Mouse (Mus musculus) bone marrow, adult 2 months (tissue): ENCODE data around the gene Relch. TPM values are rescaled to one million over a fixed set of nuclear protein-coding genes. Genes with fewer than 3 reads are reported as not detected.

ENCODE experiments used
- H3K27ac ChIP-seq: fragments of 200-500 bp; 2 replicates; pipeline ENCODE4 v1.5.1; 2012; ENCODE audit warnings: low read depth, mild to moderate bottlenecking, control low read depth, inconsistent platforms, low read length; ENCODE audit not compliant: control insufficient read depth, poor library complexity, insufficient read depth
- H3K4me1 ChIP-seq: fragments of 200-500 bp; 2 replicates; pipeline ENCODE4 v1.6.1; 2011; ENCODE audit warnings: low read length; ENCODE audit not compliant: control insufficient read depth, insufficient read depth
- H3K4me3 ChIP-seq: fragments of 200-500 bp; replicated peaks from 2 replicates; pipeline ENCODE3; 2011; ENCODE audit warnings: mild to moderate bottlenecking, low read depth, low read length, control low read depth; ENCODE audit not compliant: control insufficient read depth
- CTCF ChIP-seq: fragments of 200-500 bp; IDR thresholded peaks from 2 replicates; pipeline ENCODE4 v1.5.1; 2011; ENCODE audit warnings: low read length, control low read depth; ENCODE audit not compliant: control insufficient read depth, insufficient read depth
- POLR2A ChIP-seq: fragments of 200-500 bp; IDR thresholded peaks from 2 replicates; pipeline ENCODE4 v1.6.1; 2011; ENCODE audit warnings: low read depth, mild to moderate bottlenecking, control low read depth, low read length, borderline replicate concordance; ENCODE audit not compliant: control insufficient read depth
- WGBS: fragments of 180-500 bp; shearing (Covaris S2); methylation state at CpG from one replicate; pipeline ENCODE4 v1.1.7; 2018; 5-methylcytosine and 5-hydroxymethylcytosine counted together
- polyA plus RNA-seq: library from polyadenylated mRNA; stranded (reverse); fragments of >200 nt; gene quantifications from 2 replicates; pipeline ENCODE4 v1.2.4, GENCODE M21; 2011; ENCODE audit warnings: low replicate concordance; ENCODE audit not compliant: missing spikeins, insufficient read depth, insufficient read length

The Relch gene
- polyA plus RNA-seq, 1 experiment: 25.6 TPM

GRCm38 (mm10) chr1:105795705-105796104, 132.0 kb downstream of the Relch start:
- TF ChIP-seq POLR2A (no peak), CTCF (no peak)
- Histone ChIP-seq H3K27ac (no peak overlapping the region), H3K4me3 (no peak overlapping the region), H3K4me1 (no peaks in the 10 kb centered on the region)
- WGBS: 72% methylated on average over 4 of the region's 4 CpGs

GRCm38 (mm10) chr1:105800570-105800969, 136.9 kb downstream of the Relch start:
- WGBS: 69% methylated on average over 6 of the region's 6 CpGs
- no peak for TF ChIP-seq POLR2A
- no peak for TF ChIP-seq CTCF
- no peaks in the 10 kb centered on the region for H3K4me1 ChIP-seq
- no peak overlapping the region for H3K27ac ChIP-seq
- no peak overlapping the region for H3K4me3 ChIP-seq

- TF ChIP-seq CTCF: no peak
- no peak for TF ChIP-seq POLR2A
- Histone ChIP-seq H3K4me1 (no peaks in the 10 kb centered on the region), H3K27ac (no peak overlapping the region), H3K4me3 (no peak overlapping the region)
Observed at GRCm38 (mm10) chr1:105801252-105801651, 137.6 kb downstream of the Relch start.

GRCm38 (mm10) chr1:105802941-105803340, 139.3 kb downstream of the Relch start:
- WGBS: 22% methylated on average over 6 of the region's 6 CpGs
- H3K4me1 ChIP-seq: no peaks in the 10 kb centered on the region
- H3K4me3 ChIP-seq: no peak overlapping the region
- H3K27ac ChIP-seq: no peak overlapping the region
- TF ChIP-seq CTCF: no peak
- no peak for TF ChIP-seq POLR2A

GRCm38 (mm10) chr1:105804285-105804684, 140.6 kb downstream of the Relch start:
- Histone ChIP-seq H3K4me1 (no peaks in the 10 kb centered on the region), H3K27ac (no peak overlapping the region), H3K4me3 (no peak overlapping the region)
- 66% methylated on average over 3 of the region's 3 CpGs for WGBS
- no peak for TF ChIP-seq POLR2A
- no peak for TF ChIP-seq CTCF

Other genes with a start within 250 kb of the Relch start
- gene Pign, start 184 bp upstream of the Relch start, polyA plus RNA-seq: 2.5 and 18.2 TPM in 2 replicates
- 0.38 and 0.90 TPM in 2 replicates for gene Tnfrsf11a, start 116.9 kb downstream of the Relch start, polyA plus RNA-seq